Mouse (Mus musculus): ENCODE measurements around the gene Apobec2. TPM values are rescaled to one million over a fixed set of nuclear protein-coding genes. Genes with fewer than 3 reads are reported as not detected.
A peak's percentile ranks its signal among the peaks of the same experiment; 100 is the strongest.

Gene Apobec2
- total and polyA plus RNA-seq, 3 experiments: 0.21 to 0.70 TPM; not detected in 1

GRCm38 (mm10) chr17:48427852-48428530 is 4.7 kb downstream of the Apobec2 start:
- Histone ChIP-seq H3K4me3 (replicated peaks in 1 of 3; ENCODE audit: low read depth in 2 of 3, low read length in 2 of 3, poor library complexity in 1 of 3) (no peak overlapping the region), H3K36me3 (replicated peaks in 1 of 2; ENCODE audit: control insufficient read depth in 1 of 2, insufficient read depth in 1 of 2, low read length in 1 of 2) (peaks cover 0 to 3% of the 10 kb centered on the region in 2 experiments), H3K27me3 (replicated peaks) (no peaks in the 10 kb centered on the region), H3K9ac (ENCODE audit: insufficient read depth, low read depth) (no peak overlapping the region), H3K27ac (ENCODE audit: insufficient read depth, low read depth) (no peak overlapping the region), H3K79me2 (replicated peaks; ENCODE audit: control insufficient read depth, extremely low read depth, insufficient read depth, poor library complexity, severe bottlenecking) (no peaks in the 10 kb centered on the region), H3K4me1 (ENCODE audit: control insufficient read depth in 1 of 2, insufficient read depth in 2 of 2) (peaks cover 0 to 38% of the 10 kb centered on the region in 2 experiments; a peak in 3 of 4 replicates), H3K9me3 (replicated peaks; ENCODE audit: low read length) (no peaks in the 10 kb centered on the region), H3K4me2 (ENCODE audit: insufficient read depth, low read depth, poor library complexity, severe bottlenecking) (no peak overlapping the region)
- no peak for DNase-seq (ENCODE audit: extremely low read depth)
- in situ Hi-C loops (cut with MboI; ENCODE audit: low pct_ligation_motif_present, low pct_unique_long_range_greater_than_20kb, low sequenced_read_pairs): no loop called here
- TF ChIP-seq ZNF384 (IDR thresholded peaks at IDR 0.05; ENCODE audit: low read depth, low read length) (peak; percentile 62), TBP (conservative IDR thresholded peaks at IDR 0.05; ENCODE audit: low read depth, low read length) (no peak), CTCF (conservative IDR thresholded peaks at IDR 0.05 in 1 of 2, IDR thresholded peaks at IDR 0.05 in 1 of 2; ENCODE audit: low read depth in 2 of 2, low read length in 2 of 2) (no peak), CHD2 (IDR thresholded peaks at IDR 0.05; ENCODE audit: low read length) (no peak), KAT2A (IDR thresholded peaks at IDR 0.05; ENCODE audit: insufficient replicate concordance, low read length) (no peak), BHLHE40 (IDR thresholded peaks at IDR 0.05; ENCODE audit: low read depth, low read length) (no peak), MAZ (IDR thresholded peaks at IDR 0.05; ENCODE audit: low read depth, low read length) (no peak), RAD21 (IDR thresholded peaks at IDR 0.05; ENCODE audit: low read depth, low read length) (no peak), TCF12 (IDR thresholded peaks at IDR 0.05; ENCODE audit: low read depth, low read length) (no peak)
- dilution Hi-C loops (cut with MboI; ENCODE audit: extremely low pct_ligation_motif_present, extremely low pct_unique_long_range_greater_than_20kb, low sequenced_read_pairs): no loop called here

GRCm38 (mm10) chr17:48426991-48427750 is 5.6 kb downstream of the Apobec2 start:
- H3K9ac ChIP-seq (ENCODE audit: insufficient read depth, low read depth): no peak overlapping the region
- H3K4me1 ChIP-seq (ENCODE audit: control insufficient read depth in 1 of 2, insufficient read depth in 2 of 2): peaks cover 0 to 35% of the 10 kb centered on the region in 2 experiments; a peak in 3 of 4 replicates
- H3K79me2 ChIP-seq (replicated peaks; ENCODE audit: control insufficient read depth, extremely low read depth, insufficient read depth, poor library complexity, severe bottlenecking): no peaks in the 10 kb centered on the region
- H3K4me2 ChIP-seq (ENCODE audit: insufficient read depth, low read depth, poor library complexity, severe bottlenecking): no peak overlapping the region
- in situ Hi-C loops (cut with MboI; ENCODE audit: low pct_ligation_motif_present, low pct_unique_long_range_greater_than_20kb, low sequenced_read_pairs) (no loop called here), dilution Hi-C loops (cut with MboI; ENCODE audit: extremely low pct_ligation_motif_present, extremely low pct_unique_long_range_greater_than_20kb, low sequenced_read_pairs) (no loop called here)
- H3K27me3 ChIP-seq (replicated peaks): no peaks in the 10 kb centered on the region
- TF ChIP-seq ELF1 (IDR thresholded peaks at IDR 0.05; ENCODE audit: low read depth, low read length) (no peak), SMC3 (IDR thresholded peaks at IDR 0.05; ENCODE audit: low read depth, low read length) (no peak), NRF1 (IDR thresholded peaks at IDR 0.05; ENCODE audit: low read depth, low read length) (no peak), MXI1 (IDR thresholded peaks at IDR 0.05; ENCODE audit: low read depth, low read length) (no peak), MYC (IDR thresholded peaks at IDR 0.05; ENCODE audit: low read depth, low read length) (no peak), MEF2A (IDR thresholded peaks at IDR 0.05; ENCODE audit: borderline replicate concordance, low read depth, low read length) (no peak), CHD1 (IDR thresholded peaks at IDR 0.05; ENCODE audit: low read depth, low read length) (no peak), EP300 (IDR thresholded peaks at IDR 0.05; ENCODE audit: low read length) (no peak), POLR2AphosphoS2 (IDR thresholded peaks at IDR 0.05; ENCODE audit: low read depth, low read length) (no peak), HCFC1 (IDR thresholded peaks at IDR 0.05; ENCODE audit: low read depth, low read length) (no peak), BHLHE40 (IDR thresholded peaks at IDR 0.05; ENCODE audit: low read depth, low read length) (no peak), KAT2A (IDR thresholded peaks at IDR 0.05; ENCODE audit: insufficient replicate concordance, low read length) (no peak), MAX (IDR thresholded peaks at IDR 0.05; ENCODE audit: low read length) (no peak)
- no peak for DNase-seq (ENCODE audit: extremely low read depth)
- H3K9me3 ChIP-seq (replicated peaks; ENCODE audit: low read length): no peaks in the 10 kb centered on the region
- H3K27ac ChIP-seq (ENCODE audit: insufficient read depth, low read depth): no peak overlapping the region
- H3K36me3 ChIP-seq (replicated peaks in 1 of 2; ENCODE audit: control insufficient read depth in 1 of 2, insufficient read depth in 1 of 2, low read length in 1 of 2): peaks cover 0 to 3% of the 10 kb centered on the region in 2 experiments
- H3K4me3 ChIP-seq (replicated peaks in 1 of 3; ENCODE audit: low read depth in 2 of 3, low read length in 2 of 3, poor library complexity in 1 of 3): no peak overlapping the region
